Mouse (Mus musculus) MEL (cell line): ENCODE data around the gene Ccl24.

Experiments
- CTCF ChIP-seq, 3 experiments: IDR thresholded peaks in 2 of 3; conservative IDR thresholded peaks in 1 of 3; 2 replicates each; pipeline ENCODE4 v1.5.1; 2011 to 2012; ENCODE audit warnings: low read length in 3 of 3, low read depth in 2 of 3, mild to moderate bottlenecking in 2 of 3, improper control_type of control experiment in 1 of 3, inconsistent platforms in 1 of 3, mixed read lengths in 1 of 3, moderate library complexity in 1 of 3; ENCODE audit not compliant: control insufficient read depth in 1 of 3, insufficient read depth in 1 of 3, poor library complexity in 1 of 3, severe bottlenecking in 1 of 3
- ELF1 ChIP-seq: IDR thresholded peaks from 2 replicates; pipeline ENCODE4 v1.6.1; 2014; ENCODE audit warnings: low read depth, mild to moderate bottlenecking, inconsistent platforms, low read length, improper control_type of control experiment, moderate library complexity
- POLR2A ChIP-seq, 2 experiments: IDR thresholded peaks; 2 replicates each; pipeline ENCODE4 v1.6.1; 2011 to 2012; ENCODE audit warnings: low read length in 2 of 2, mild to moderate bottlenecking in 2 of 2, control low read depth in 1 of 2, improper control_type of control experiment in 1 of 2, low read depth in 1 of 2, moderate library complexity in 1 of 2; ENCODE audit not compliant: control insufficient read depth in 1 of 2, insufficient read depth in 1 of 2, poor library complexity in 1 of 2

GRCm38 (mm10) chr5:135524087-135524486, 48.8 kb downstream of the Ccl24 start:
- TF ChIP-seq CTCF (IDR thresholded peaks at IDR 0.05 in 2 of 3, conservative IDR thresholded peaks at IDR 0.05 in 1 of 3; ENCODE audit: control insufficient read depth in 1 of 3, insufficient read depth in 1 of 3, low read depth in 2 of 3, low read length in 3 of 3, poor library complexity in 1 of 3, severe bottlenecking in 1 of 3): no peak
- no peak for TF ChIP-seq ELF1
- TF ChIP-seq POLR2A (IDR thresholded peaks at IDR 0.05; ENCODE audit: control insufficient read depth in 1 of 2, insufficient read depth in 1 of 2, low read depth in 1 of 2, low read length in 2 of 2, poor library complexity in 1 of 2): no peak
